ENCODE assay signal across 30 mouse cellular contexts in the genomic region with DNA sequence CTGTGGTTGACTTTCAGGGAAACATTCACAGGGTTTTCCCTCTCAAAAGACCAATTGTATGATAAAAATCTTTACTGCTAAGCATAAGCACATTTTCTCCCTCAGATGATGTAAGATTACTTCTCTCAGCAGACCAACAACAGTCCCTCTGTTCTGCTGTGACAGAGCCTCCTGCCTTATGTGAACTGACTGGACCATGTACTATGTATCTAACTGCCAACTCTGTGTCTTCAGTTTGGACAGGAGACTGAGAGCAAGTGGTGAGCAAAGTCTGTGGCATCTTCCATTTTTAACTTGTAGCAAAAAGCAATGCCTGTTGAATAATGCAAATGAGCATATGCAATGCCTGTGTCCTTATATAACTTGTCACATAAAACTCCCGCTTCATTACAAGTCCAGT. TPM values are rescaled to one million over a fixed set of nuclear protein-coding genes. Genes with fewer than 3 reads are reported as not detected.
DNase-seq lines count a peak whose midpoint lies in the region; ATAC-seq and TF ChIP-seq lines count a peak whose summit lies in the region.
"Had no signal": no experiment of that assay in that cellular context is flagged by ENCODE, and none has a peak within 500 bp of the region (broad histone marks: within the 10 kb centered on the region; RNA-seq: fewer than 3 reads in every experiment).

No protein-coding gene starts in this region.

- H3K9me3 ChIP-seq in forebrain, postnatal 0 days (ENCODE audit: low read length) = no peaks in the 10 kb centered on the region
- no peaks in the 10 kb centered on the region for H3K9me3 ChIP-seq in forebrain, embryonic 12.5 days
- no peaks in the 10 kb centered on the region for H3K9me3 ChIP-seq in midbrain, embryonic 16.5 days (replicated peaks; ENCODE audit: control insufficient read depth, low read length, poor library complexity, severe bottlenecking)
- H3K9me3 ChIP-seq: G1E had no signal

- no peak overlapping the region for H3K4me2 ChIP-seq in forebrain, postnatal 0 days (ENCODE audit: low read depth)
- H3K4me2 ChIP-seq in forebrain, embryonic 12.5 days = no peak overlapping the region
- no peak overlapping the region for H3K4me2 ChIP-seq in midbrain, embryonic 16.5 days (ENCODE audit: low read length)

- no peak for TF ChIP-seq CTCF in forebrain, postnatal 0 days (IDR thresholded peaks at IDR 0.05; ENCODE audit: low read depth)

- no peaks in the 10 kb centered on the region for H3K36me3 ChIP-seq in forebrain, postnatal 0 days (ENCODE audit: insufficient read depth)
- H3K36me3 ChIP-seq in forebrain, embryonic 12.5 days (replicated peaks) = no peaks in the 10 kb centered on the region
- no peaks in the 10 kb centered on the region for H3K36me3 ChIP-seq in midbrain, embryonic 16.5 days (ENCODE audit: control insufficient read depth, insufficient read depth, low read length)
- H3K36me3 ChIP-seq: G1E had no signal

- H3K9ac ChIP-seq in forebrain, postnatal 0 days = no peak overlapping the region
- no peak overlapping the region for H3K9ac ChIP-seq in forebrain, embryonic 12.5 days
- H3K9ac ChIP-seq in midbrain, embryonic 16.5 days (ENCODE audit: low read depth, low read length) = no peak overlapping the region

- H3K27me3 ChIP-seq in forebrain, postnatal 0 days (ENCODE audit: insufficient read depth, low read length) = no peaks in the 10 kb centered on the region
- no peaks in the 10 kb centered on the region for H3K27me3 ChIP-seq in forebrain, embryonic 12.5 days
- no peaks in the 10 kb centered on the region for H3K27me3 ChIP-seq in midbrain, embryonic 16.5 days (ENCODE audit: control insufficient read depth, insufficient read depth, low read depth, low read length)
- H3K27me3 ChIP-seq: CH12.LX had no signal

- H3K4me3 ChIP-seq in forebrain, postnatal 0 days (ENCODE audit: low read depth, low read length) = no peak overlapping the region
- no peak overlapping the region for H3K4me3 ChIP-seq in forebrain, embryonic 12.5 days (replicated peaks)
- H3K4me3 ChIP-seq in midbrain, embryonic 16.5 days (ENCODE audit: low read depth, low read length) = no peak overlapping the region

- 74% methylated on average over 1 of the region's 1 CpGs for WGBS in forebrain, postnatal 0 days
- 86% methylated on average over 1 of the region's 1 CpGs for WGBS in forebrain, embryonic 12.5 days
- WGBS in midbrain, embryonic 16.5 days = 93% methylated on average over 1 of the region's 1 CpGs

- H3K4me1 ChIP-seq in forebrain, postnatal 0 days (ENCODE audit: insufficient read depth) = no peaks in the 10 kb centered on the region
- H3K4me1 ChIP-seq in forebrain, embryonic 12.5 days = no peaks in the 10 kb centered on the region
- H3K4me1 ChIP-seq in midbrain, embryonic 16.5 days (ENCODE audit: control insufficient read depth, insufficient read depth, low read length) = no peaks in the 10 kb centered on the region

- no peak overlapping the region for H3K27ac ChIP-seq in forebrain, postnatal 0 days (ENCODE audit: low read depth, low read length)
- no peak overlapping the region for H3K27ac ChIP-seq in forebrain, embryonic 12.5 days
- H3K27ac ChIP-seq in midbrain, embryonic 16.5 days (ENCODE audit: low read length) = no peak overlapping the region

- DNase-seq in forebrain, postnatal 0 days = peak; percentile 11
- no peak for DNase-seq in frontal cortex, postnatal 14 days (ENCODE audit: low spot score in 2 of 2)
- DNase-seq in 3T3-L1 (ENCODE audit: low read depth, low spot score) = peak; percentile 5
- peak; percentile 28 for DNase-seq in brain, adult 2 months (ENCODE audit: low read depth, low spot score)
- DNase-seq in ovary, postnatal 36 days (ENCODE audit: low spot score) = no peak
- DNase-seq: adrenal gland, adult 2 months; adrenal gland, adult 8-10 months; adrenal gland, postnatal 10 days; adrenal gland, postnatal 14 days; adrenal gland, postnatal 25 days; adrenal gland, postnatal 36 days; B cell, adult 2 months; cerebellum, adult 11 months; cerebellum, adult 11-12 months; cerebellum, adult 18-20 months; cerebellum, adult 2 months had no signal

- ATAC-seq in forebrain, postnatal 0 days = peak; percentile 87
- no peak for ATAC-seq in forebrain, embryonic 12.5 days (ENCODE audit: low FRiP score)
- ATAC-seq in frontal cortex, adult (ENCODE audit: low TSS enrichment) = peak; percentile 85
- no peak for ATAC-seq in midbrain, embryonic 16.5 days
- ATAC-seq: activated CD4-positive, CD25-positive, alpha-beta regulatory T cell, adult 4 months; CD4-positive, CD25-positive, alpha-beta regulatory T cell, adult 4 months; Patski had no signal

RNA-seq across cellular contexts. Expression of gene Tas2r144, which starts 15.6 kb away (rescaled TPM):
- not detected in 2 replicates for total RNA-seq in forebrain, postnatal 0 days (2014; rRNA removed)
- not detected in 2 replicates for polyA plus RNA-seq in forebrain, postnatal 0 days (2015; fragmentation: Nextera tagmentation; extraction: Ambion mirVana)
- polyA plus RNA-seq in forebrain, embryonic 12.5 days (2016; fragmentation: Nextera tagmentation; extraction: Ambion mirVana) = not detected in 2 replicates
- polyA plus RNA-seq in midbrain, embryonic 16.5 days (2015; fragmentation: Nextera tagmentation; extraction: Ambion mirVana) = not detected in 2 replicates
- total RNA-seq: adrenal gland, adult 18-20 months; adrenal gland, adult 2 months; adrenal gland, adult 8-10 months; adrenal gland, postnatal 10 days; adrenal gland, postnatal 14 days; adrenal gland, postnatal 25 days; adrenal gland, postnatal 36 days; adrenal gland, postnatal 4 days; CH12.LX; ES-E14; MEL had no signal
- polyA plus RNA-seq: activated CD4-positive, CD25-positive, alpha-beta regulatory T cell, adult 4 months; adrenal gland, adult 2 months; brain, embryonic 14.5 days; C2C12; CD4-positive, CD25-positive, alpha-beta regulatory T cell, adult 4 months; cerebellum, adult 2 months; G1E; Patski had no signal

RNA-seq across cellular contexts. Expression of gene Gstk1, which starts 46.2 kb away (rescaled TPM):
- total RNA-seq in forebrain, postnatal 0 days (2014; rRNA removed) = 6.8 and 7.3 TPM in 2 replicates
- 9.4 and 9.8 TPM in 2 replicates for polyA plus RNA-seq in forebrain, postnatal 0 days (2015; fragmentation: Nextera tagmentation; extraction: Ambion mirVana)
- polyA plus RNA-seq in forebrain, embryonic 12.5 days (2016; fragmentation: Nextera tagmentation; extraction: Ambion mirVana) = 11.8 and 12.8 TPM in 2 replicates
- 8.5 and 9.9 TPM in 2 replicates for polyA plus RNA-seq in midbrain, embryonic 16.5 days (2015; fragmentation: Nextera tagmentation; extraction: Ambion mirVana)
- polyA plus RNA-seq: G1E had no signal

RNA-seq across cellular contexts. Expression of gene Tas2r139, which starts 58.8 kb away (rescaled TPM):
- total RNA-seq in forebrain, postnatal 0 days (2014; rRNA removed) = not detected in 2 replicates
- not detected in 2 replicates for polyA plus RNA-seq in forebrain, postnatal 0 days (2015; fragmentation: Nextera tagmentation; extraction: Ambion mirVana)
- not detected in 2 replicates for polyA plus RNA-seq in forebrain, embryonic 12.5 days (2016; fragmentation: Nextera tagmentation; extraction: Ambion mirVana)
- polyA plus RNA-seq in midbrain, embryonic 16.5 days (2015; fragmentation: Nextera tagmentation; extraction: Ambion mirVana) = not detected in 2 replicates
- total RNA-seq: adrenal gland, adult 18-20 months; adrenal gland, adult 2 months; adrenal gland, adult 8-10 months; adrenal gland, postnatal 10 days; adrenal gland, postnatal 14 days; adrenal gland, postnatal 25 days; adrenal gland, postnatal 36 days; adrenal gland, postnatal 4 days; CH12.LX; ES-E14; G1E; MEL had no signal
- polyA plus RNA-seq: adrenal gland, adult 2 months; brain, embryonic 14.5 days; C2C12; CD4-positive, CD25-positive, alpha-beta regulatory T cell, adult 4 months; cerebellum, adult 2 months; G1E; Patski had no signal

Comparison
In these comparisons a context has a peak if more than half of its experiments do, and no peak if none do; other contexts are left out.
1. ATAC-seq: peak in forebrain, postnatal 0 days (single experiment) and frontal cortex, adult (single experiment); none in forebrain, embryonic 12.5 days (single experiment) and midbrain, embryonic 16.5 days (single experiment).
2. DNase-seq: peak in forebrain, postnatal 0 days (single experiment), 3T3-L1 (single experiment) and brain, adult 2 months (single experiment); none in frontal cortex, postnatal 14 days (0 of 2) and ovary, postnatal 36 days (single experiment).